Mouse (Mus musculus) ES-Bruce4 (cell line): ENCODE measurements around the gene Pigx.

ENCODE experiments used
- CTCF ChIP-seq: IDR thresholded peaks from one replicate; pipeline ENCODE4 v1.8.1; 2011; ENCODE audit warnings: low read depth, low read length
- EP300 ChIP-seq: IDR thresholded peaks from 2 replicates; pipeline ENCODE4 v1.6.1; 2011; ENCODE audit warnings: low read depth, low read length; ENCODE audit not compliant: insufficient read depth
- POLR2A ChIP-seq: IDR thresholded peaks from one replicate; pipeline ENCODE4 v1.8.1; 2011; ENCODE audit warnings: low read length; ENCODE audit not compliant: insufficient read depth

DNA sequence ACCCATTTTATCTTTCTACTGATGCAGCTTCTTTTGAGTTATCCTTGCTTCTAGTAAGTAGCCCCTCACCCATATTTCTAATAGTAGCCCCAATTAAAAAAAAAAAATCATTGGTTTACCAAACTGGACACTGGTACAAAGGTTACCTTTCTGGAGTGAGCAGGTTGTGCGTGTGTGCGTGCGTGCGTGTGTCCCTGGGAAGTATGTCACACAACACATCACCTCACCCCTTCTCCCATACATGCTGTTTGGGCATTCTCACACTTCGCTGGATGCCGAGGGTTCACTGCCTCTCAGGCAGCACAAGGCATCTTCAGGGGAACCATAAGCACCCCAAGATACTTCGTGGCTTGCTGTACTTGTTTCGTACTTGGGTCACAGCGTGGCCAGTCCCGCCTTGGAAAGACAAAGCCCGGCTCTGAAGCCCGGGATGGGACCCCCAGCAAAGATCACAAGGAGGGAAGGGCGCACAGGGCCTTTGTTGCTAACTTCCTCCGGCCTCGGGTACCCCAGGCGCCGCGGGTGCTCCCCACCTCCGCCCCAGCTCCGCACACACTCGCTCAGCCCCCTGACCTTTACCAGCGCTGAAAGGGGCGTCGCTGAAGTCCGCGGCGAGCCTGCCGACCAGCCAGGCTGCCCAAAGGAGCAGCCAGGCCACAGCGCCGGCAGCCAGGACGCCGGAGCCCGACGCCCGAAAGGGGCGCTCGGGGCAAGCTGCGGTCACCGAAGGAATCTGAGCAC lies 473 bp downstream of the Pigx start:
- TF ChIP-seq POLR2A: no peak
- TF ChIP-seq CTCF: no peak
- TF ChIP-seq EP300: no peak
